Mouse (Mus musculus) midbrain, postnatal 0 days (tissue): ENCODE results near the gene B4galt4. TPM values are rescaled to one million over a fixed set of nuclear protein-coding genes. Genes with fewer than 3 reads are reported as not detected.

ENCODE experiments used
- ATAC-seq: fragments of 200-750 bp; cut with Nextera tagmentation; 2 replicates; pipeline ENCODE4 v1.8.0; 2017; ENCODE audit warnings: moderate number of reproducible peaks, mild to moderate bottlenecking, moderate TSS enrichment, moderate library complexity; ENCODE audit not compliant: low FRiP score
- DNase-seq: peaks from one replicate; pipeline ENCODE4 v3.0.0-alpha.2; 2015; ENCODE audit warnings: low spot score
- H3K27ac ChIP-seq: fragments of 300-500 bp; sonication (generic); 2 replicates; pipeline ENCODE4 v1.5.1; 2014; ENCODE audit warnings: low read depth, mild to moderate bottlenecking, low read length, mixed read lengths
- H3K27me3 ChIP-seq: fragments of 300-500 bp; sonication (generic); 2 replicates; pipeline ENCODE4 v1.6.1; 2014; ENCODE audit warnings: low read length, control low read depth, mixed read lengths; ENCODE audit not compliant: insufficient read depth
- H3K36me3 ChIP-seq: fragments of 300-500 bp; sonication (generic); 2 replicates; pipeline ENCODE4 v1.6.1; 2014; ENCODE audit warnings: low read length, control low read depth, mixed read lengths; ENCODE audit not compliant: insufficient read depth
- H3K4me1 ChIP-seq: fragments of 300-500 bp; sonication (generic); 2 replicates; pipeline ENCODE4 v1.6.1; 2014; ENCODE audit warnings: mild to moderate bottlenecking, control low read depth, antibody characterized with exemption, low read length, mixed read lengths; ENCODE audit not compliant: insufficient read depth
- H3K4me2 ChIP-seq: fragments of 300-500 bp; sonication (generic); 2 replicates; pipeline ENCODE4 v1.6.1; 2014; ENCODE audit warnings: low read depth, mild to moderate bottlenecking, low read length, mixed read lengths; ENCODE audit not compliant: poor library complexity, severe bottlenecking
- H3K4me3 ChIP-seq: fragments of 300-500 bp; sonication (generic); 2 replicates; pipeline ENCODE4 v1.5.1; 2014; ENCODE audit warnings: low read depth, mild to moderate bottlenecking, low read length, moderate library complexity
- H3K9ac ChIP-seq: fragments of 300-500 bp; sonication (generic); replicated peaks from 2 replicates; pipeline ENCODE4 v1.6.1; 2014; ENCODE audit warnings: mild to moderate bottlenecking, low read length, moderate library complexity, mixed read lengths; ENCODE audit not compliant: poor library complexity, severe bottlenecking
- H3K9me3 ChIP-seq: fragments of 300-500 bp; sonication (generic); 2 replicates; pipeline ENCODE4 v1.6.1; 2016; ENCODE audit warnings: low read length, control low read depth
- CTCF ChIP-seq: IDR thresholded peaks from 2 replicates; pipeline ENCODE4 v1.5.1; 2016; ENCODE audit warnings: antibody characterized with exemption, mild to moderate bottlenecking
- WGBS: fragments of 180-500 bp; shearing (Covaris S2); extraction: QIAGEN DNeasy Blood & Tissue Kit; methylation state at CpG from one replicate; pipeline ENCODE4 v1.1.7; 2014; 5-methylcytosine and 5-hydroxymethylcytosine counted together
- polyA plus RNA-seq: library from polyadenylated mRNA; unstranded; fragments of >200 nt; fragmentation: Nextera tagmentation; extraction: Ambion mirVana; gene quantifications from 2 replicates; pipeline ENCODE4 v1.2.1, GENCODE M21; 2015
- total RNA-seq: library from RNA; depleted of rRNA; stranded (reverse); fragments of >200 nt; gene quantifications from 2 replicates; pipeline ENCODE4 v1.2.3, GENCODE M21; 2014

Gene B4galt4
- total and polyA plus RNA-seq, 2 experiments from 2014 or later: 26.5 to 30.6 TPM

DNA sequence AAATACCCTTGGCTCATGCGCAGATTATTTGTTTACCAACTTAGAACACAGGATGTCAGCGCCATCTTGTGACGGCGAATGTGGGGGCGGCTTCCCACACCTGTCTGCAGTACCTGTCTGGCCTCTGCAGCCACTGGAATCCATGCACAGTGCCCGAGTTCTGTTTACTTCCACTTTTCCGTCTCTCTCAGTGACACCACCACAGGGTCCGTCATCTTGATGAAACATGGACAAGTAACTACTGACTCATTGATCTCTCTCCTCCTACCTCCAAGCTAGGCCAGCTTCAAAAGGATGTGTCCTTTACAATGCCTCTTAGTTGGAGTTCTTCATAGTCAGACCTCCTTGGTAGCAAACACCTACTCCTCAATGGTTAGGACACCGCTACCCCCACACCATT is 20.7 kb upstream of the B4galt4 start:
- no peak for DNase-seq
- Histone ChIP-seq H3K9ac (no peak overlapping the region), H3K27ac (no peak overlapping the region), H3K27me3 (no peaks in the 10 kb centered on the region), H3K9me3 (no peaks in the 10 kb centered on the region), H3K4me1 (no peaks in the 10 kb centered on the region), H3K4me2 (no peak overlapping the region), H3K4me3 (no peak overlapping the region), H3K36me3 (no peaks in the 10 kb centered on the region)
- 90% methylated on average over 8 of the region's 9 CpGs for WGBS
- no peak for TF ChIP-seq CTCF
- ATAC-seq: no peak

DNA sequence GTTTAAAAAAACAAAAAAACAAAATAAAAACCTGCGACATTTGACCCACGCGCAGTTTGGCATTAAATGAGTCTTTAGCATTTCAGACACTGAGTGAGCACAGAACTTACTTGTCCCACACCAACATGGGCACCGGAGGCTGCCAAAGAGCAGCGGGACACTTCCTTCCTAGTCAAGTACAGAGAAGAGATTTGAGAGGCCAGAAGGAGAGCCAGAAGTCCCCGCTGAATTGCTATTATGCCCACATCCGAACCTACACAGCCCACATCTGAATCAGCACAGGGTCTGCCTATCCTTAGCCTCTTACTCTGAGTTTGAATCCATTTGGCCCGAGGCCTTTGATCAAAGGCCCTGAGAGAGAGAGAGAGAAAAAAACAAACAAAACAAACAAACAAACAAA is 17.8 kb upstream of the B4galt4 start:
- Histone ChIP-seq H3K27ac (no peak overlapping the region; the same call in 1 of the 2 replicates), H3K4me2 (no peak overlapping the region), H3K9me3 (no peaks in the 10 kb centered on the region), H3K36me3 (no peaks in the 10 kb centered on the region), H3K9ac (no peak overlapping the region), H3K4me3 (no peak overlapping the region), H3K4me1 (no peaks in the 10 kb centered on the region), H3K27me3 (no peaks in the 10 kb centered on the region)
- TF ChIP-seq CTCF: no peak
- DNase-seq (peak; percentile 63), ATAC-seq (no peak)
- 77% methylated on average over 8 of the region's 8 CpGs for WGBS

DNA sequence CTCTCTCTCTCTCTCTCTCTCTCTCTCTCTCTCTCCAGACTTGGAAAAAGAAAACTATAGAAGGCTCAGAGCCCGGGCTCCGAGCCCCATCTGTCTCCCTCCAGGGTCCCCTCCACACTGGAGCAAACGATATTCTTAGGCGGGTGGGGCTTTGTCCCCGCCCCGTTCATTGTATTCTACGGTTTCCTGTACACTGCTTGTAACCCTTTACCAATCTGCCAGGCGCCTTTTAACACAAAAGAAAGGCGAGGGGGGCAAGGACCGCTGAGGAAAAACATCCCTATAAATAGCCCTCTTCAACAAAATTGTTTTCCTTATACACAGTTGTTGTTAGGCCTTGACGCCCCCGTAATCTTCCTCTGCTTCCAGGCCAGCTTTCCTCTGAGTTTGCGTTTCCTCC is 17.1 kb upstream of the B4galt4 start:
- Histone ChIP-seq H3K4me3 (no peak overlapping the region), H3K27me3 (no peaks in the 10 kb centered on the region), H3K9ac (no peak overlapping the region), H3K4me1 (no peaks in the 10 kb centered on the region), H3K36me3 (no peaks in the 10 kb centered on the region), H3K27ac (no peak overlapping the region), H3K9me3 (no peaks in the 10 kb centered on the region), H3K4me2 (no peak overlapping the region)
- DNase-seq (no peak), ATAC-seq (no peak)
- TF ChIP-seq CTCF: no peak
- WGBS: 65% methylated on average over 13 of the region's 13 CpGs

DNA sequence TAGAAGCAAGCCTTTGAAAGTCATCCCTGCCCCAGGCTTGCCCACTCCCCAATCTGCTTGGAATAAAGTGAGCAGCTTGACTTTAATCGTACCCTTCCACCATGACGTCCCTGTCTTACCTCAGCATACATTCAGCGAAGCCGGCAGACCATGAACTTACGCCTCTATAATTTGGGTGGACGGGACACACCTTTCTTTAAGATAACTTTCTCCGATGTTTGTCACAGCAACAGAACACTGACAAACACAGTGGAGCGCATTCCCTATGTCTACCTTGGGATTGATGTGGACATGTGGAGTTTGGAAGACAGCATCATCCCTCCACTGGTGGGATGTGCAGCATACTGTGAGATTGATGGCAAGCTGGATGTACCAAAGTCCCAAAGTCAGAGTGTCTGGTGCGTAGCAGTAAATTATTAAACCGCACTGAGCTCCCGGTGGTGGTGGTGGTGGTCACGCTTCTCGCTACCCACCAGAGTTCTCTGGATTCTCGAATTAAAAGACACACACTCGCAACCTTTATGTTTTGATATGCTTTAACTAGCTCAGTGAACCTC is 13.4 kb upstream of the B4galt4 start:
- no peak for DNase-seq
- ATAC-seq: no peak
- Histone ChIP-seq H3K9ac (no peak overlapping the region), H3K36me3 (no peaks in the 10 kb centered on the region), H3K4me2 (no peak overlapping the region), H3K9me3 (no peaks in the 10 kb centered on the region), H3K4me3 (no peak overlapping the region), H3K27me3 (no peaks in the 10 kb centered on the region), H3K27ac (no peak overlapping the region), H3K4me1 (no peaks in the 10 kb centered on the region)
- no peak for TF ChIP-seq CTCF
- WGBS: 94% methylated on average over 15 of the region's 15 CpGs

DNA sequence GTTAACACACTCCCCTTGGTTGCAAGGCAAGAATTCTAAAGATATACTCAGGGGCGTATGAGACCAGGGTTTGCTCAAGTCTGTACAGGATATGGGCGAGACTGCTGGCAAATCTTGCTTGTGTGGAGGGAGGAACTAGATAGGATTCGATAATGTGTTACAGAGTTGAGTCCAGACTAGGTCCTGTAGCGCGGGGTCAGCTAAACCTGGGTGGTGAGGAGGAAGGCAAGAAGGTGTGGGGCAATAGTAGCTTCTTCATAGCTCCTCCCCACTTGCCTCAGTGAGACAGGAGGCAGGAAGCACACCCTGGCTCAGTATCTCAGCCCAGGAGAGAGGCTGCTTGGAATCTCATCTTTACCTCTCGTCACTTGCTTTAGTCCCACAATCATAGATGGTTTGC is 12.9 kb upstream of the B4galt4 start:
- Histone ChIP-seq H3K9ac (no peak overlapping the region), H3K27me3 (no peaks in the 10 kb centered on the region), H3K4me3 (no peak overlapping the region), H3K9me3 (no peaks in the 10 kb centered on the region), H3K36me3 (no peaks in the 10 kb centered on the region), H3K4me2 (no peak overlapping the region), H3K4me1 (no peaks in the 10 kb centered on the region), H3K27ac (no peak overlapping the region)
- TF ChIP-seq CTCF: no peak
- WGBS: 81% methylated on average over 6 of the region's 6 CpGs
- DNase-seq (no peak), ATAC-seq (no peak)

DNA sequence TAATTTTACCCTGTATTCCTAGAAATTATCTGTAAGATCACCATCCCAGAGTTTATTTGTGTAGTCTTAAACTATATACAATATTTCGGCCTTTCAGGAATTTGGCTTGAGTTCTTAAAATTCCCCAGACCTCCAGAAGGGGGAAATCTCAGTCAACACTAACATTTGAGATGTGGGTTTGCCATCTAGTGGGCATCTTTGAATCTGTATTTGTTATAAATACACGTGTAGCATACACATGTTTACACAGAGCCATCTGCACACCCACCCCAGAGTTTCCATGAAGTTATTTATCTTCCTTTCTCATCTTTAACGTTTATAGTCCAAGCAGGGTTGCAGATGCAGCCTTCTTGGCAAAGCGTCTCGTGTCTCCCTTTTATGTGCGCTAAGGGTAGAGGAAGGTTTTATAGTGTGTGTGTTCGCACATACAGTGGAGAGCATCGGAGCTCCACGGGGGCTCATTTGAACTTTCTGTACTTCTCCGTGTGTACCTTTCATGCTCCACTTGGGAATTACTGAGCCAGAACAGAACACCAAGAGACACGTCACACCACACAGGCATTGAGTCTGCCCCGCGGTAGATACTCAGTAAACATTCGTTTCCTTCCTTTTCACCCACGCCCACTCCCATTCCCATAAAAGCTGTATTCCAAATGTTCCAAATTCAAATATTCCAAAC is 12.3 kb upstream of the B4galt4 start:
- Histone ChIP-seq H3K27ac (no peak overlapping the region), H3K4me2 (no peak overlapping the region), H3K36me3 (no peaks in the 10 kb centered on the region), H3K4me3 (no peak overlapping the region), H3K9me3 (no peaks in the 10 kb centered on the region), H3K4me1 (no peaks in the 10 kb centered on the region), H3K27me3 (no peaks in the 10 kb centered on the region), H3K9ac (no peak overlapping the region)
- DNase-seq (peak; percentile 86), ATAC-seq (peak; percentile 52; the same call in 1 of the 2 replicates)
- peak; percentile 93 for TF ChIP-seq CTCF
- WGBS: 60% methylated on average over 15 of the region's 15 CpGs
